Mouse (Mus musculus) inflammation-experienced regulatory T-cells, adult 16 weeks (primary cell): Measurements from ENCODE around the gene Pla2g2e. TPM values are rescaled to one million over a fixed set of nuclear protein-coding genes. Genes with fewer than 3 reads are reported as not detected.

Experiments
- polyA plus RNA-seq: library from polyadenylated mRNA; unstranded; fragments of 100-300 nt; shearing (Covaris generic); gene quantifications from one replicate; pipeline ENCODE4 v1.2.1, GENCODE M21; 2017

The Pla2g2e gene
- not detected for polyA plus RNA-seq

GRCm38 (mm10) chr4:138877731-138878130, at the start of gene Pla2g2e:
TSS of gene Pla2g2e (plus strand) at chr4:138877942.

GRCm38 (mm10) chr4:138863344-138863998, 14.3 kb upstream of the Pla2g2e start, which contains the start of gene Pla2g5:
TSS of gene Pla2g5 (minus strand) at chr4:138863482.

GRCm38 (mm10) chr4:138873864-138874263, 3.9 kb upstream of the Pla2g2e start, which contains the start of gene Gm13030:
TSS of gene Gm13030 (minus strand) at chr4:138873964.

GRCm38 (mm10) chr4:138913797-138914196, 36.1 kb downstream of the Pla2g2e start, which contains the start of gene Otud3:
TSS of gene Otud3 (minus strand) at chr4:138913945.

Other genes with a start within 250 kb of the Pla2g2e start
- not detected for gene Vwa5b1, start 242.1 kb upstream of the Pla2g2e start, polyA plus RNA-seq
- gene Pla2g2c, start 153.2 kb upstream of the Pla2g2e start, polyA plus RNA-seq: not detected
- gene Ubxn10, start 140.8 kb upstream of the Pla2g2e start, polyA plus RNA-seq: 0.13 TPM
- not detected for gene Pla2g2f, start 120.3 kb upstream of the Pla2g2e start, polyA plus RNA-seq
- 1.5 TPM for gene Pla2g2d, start 102.2 kb upstream of the Pla2g2e start, polyA plus RNA-seq
- not detected for gene Pla2g5, start 14.5 kb upstream of the Pla2g2e start, polyA plus RNA-seq
- not detected for gene Gm13030, start 4.0 kb upstream of the Pla2g2e start, polyA plus RNA-seq
- 0.52 TPM for gene Otud3, start 36.0 kb downstream of the Pla2g2e start, polyA plus RNA-seq
- gene Rnf186, start 89.2 kb downstream of the Pla2g2e start, polyA plus RNA-seq: not detected
- gene Tmco4, start 94.9 kb downstream of the Pla2g2e start, polyA plus RNA-seq: 41.8 TPM
- gene Htr6, start 197.6 kb downstream of the Pla2g2e start, polyA plus RNA-seq: not detected
- gene Nbl1, start 215.1 kb downstream of the Pla2g2e start, polyA plus RNA-seq: 1.1 TPM